Comparison of ENCODE assay signal across 8 mouse cellular contexts in genomic region chr7:133793248-133794131, GRCm38 (mm10). TPM values are rescaled to one million over a fixed set of nuclear protein-coding genes. Genes with fewer than 3 reads are reported as not detected.
DNase-seq lines count a peak whose midpoint lies in the region; ATAC-seq lines count a peak whose summit lies in the region.

No protein-coding gene starts in this region.

- no peak for ATAC-seq in megakaryocyte progenitor cell, adult 5-6 weeks (replicated peaks; ENCODE audit: poor library complexity)

- intact Hi-C loops in left cerebral cortex, postnatal 10 days (cut with DNase I) = no loop called here

- peak; percentile 10 to 25 for DNase-seq in left cerebral cortex, adult 18-20 months (ENCODE audit: low spot score in 2 of 2)
- DNase-seq in left cerebral cortex, postnatal 10 days (ENCODE audit: extremely low spot score in 1 of 2, low spot score in 2 of 2) = no peak
- peak; percentile 27 to 56 for DNase-seq in adrenal gland, adult 18-20 months (ENCODE audit: low spot score in 2 of 2)
- peak; percentile 65 to 75 for DNase-seq in cerebellum, postnatal 25 days
- DNase-seq in kidney, adult 9 months = peak; percentile 92
- DNase-seq in right cerebral cortex, postnatal 25 days = peak; percentile 23
- DNase-seq in yolk sac, embryonic 10.5 days (ENCODE audit: low spot score) = no peak

RNA-seq across cellular contexts. Expression of gene Dhx32, which starts 11.0 kb away (rescaled TPM):
- 10 to 100 TPM; 34.4 to 36.4 TPM for total RNA-seq in left cerebral cortex, adult 18-20 months (2021)
- 10 to 100 TPM; 51.6 to 53.0 TPM for total RNA-seq in left cerebral cortex, postnatal 10 days (2021)
- 10 to 100 TPM; 62.4 to 67.4 TPM for total RNA-seq in adrenal gland, adult 18-20 months (2021)
- 8.4 and 11.0 TPM in 2 replicates for total RNA-seq in megakaryocyte progenitor cell, adult 5-6 weeks (2015)
- 21.7 and 23.6 TPM in 2 replicates for total RNA-seq in megakaryocyte progenitor cell, adult 5-6 weeks (2017)

RNA-seq across cellular contexts. Expression of gene Fank1, which starts 16.8 kb away (rescaled TPM):
- 1 to 10 TPM; 3.4 to 4.5 TPM for total RNA-seq in left cerebral cortex, adult 18-20 months (2021)
- total RNA-seq in left cerebral cortex, postnatal 10 days (2021) = 1 to 10 TPM; 3.6 to 4.2 TPM
- under 1 TPM; 0.36 to 0.48 TPM for total RNA-seq in adrenal gland, adult 18-20 months (2021)
- total RNA-seq in megakaryocyte progenitor cell, adult 5-6 weeks (2015) = not detected in 2 replicates
- not detected in 2 replicates for total RNA-seq in megakaryocyte progenitor cell, adult 5-6 weeks (2017)

Comparison
In these comparisons a context has a peak if more than half of its experiments do, and no peak if none do; other contexts are left out.
1. DNase-seq: peak in left cerebral cortex, adult 18-20 months (2 of 2), adrenal gland, adult 18-20 months (2 of 2), cerebellum, postnatal 25 days (2 of 2), kidney, adult 9 months (single experiment) and right cerebral cortex, postnatal 25 days (single experiment); none in left cerebral cortex, postnatal 10 days (0 of 2) and yolk sac, embryonic 10.5 days (single experiment).